Mouse (Mus musculus) small intestine, adult 2 months (tissue): ENCODE results near the gene Hipk4.

Source experiments
- CTCF ChIP-seq: fragments of 200-500 bp; IDR thresholded peaks from 2 replicates; pipeline ENCODE4 v1.5.1; 2012; ENCODE audit warnings: low read depth, mild to moderate bottlenecking, control low read depth, inconsistent platforms, low read length, moderate library complexity, mixed read lengths; ENCODE audit not compliant: insufficient replicate concordance, insufficient read length; ENCODE audit errors: extremely low read depth
- POLR2A ChIP-seq: fragments of 200-500 bp; IDR thresholded peaks from 2 replicates; pipeline ENCODE4 v1.6.1; 2012; ENCODE audit warnings: low read depth, mild to moderate bottlenecking, control low read depth, inconsistent platforms, low read length, moderate library complexity

DNA sequence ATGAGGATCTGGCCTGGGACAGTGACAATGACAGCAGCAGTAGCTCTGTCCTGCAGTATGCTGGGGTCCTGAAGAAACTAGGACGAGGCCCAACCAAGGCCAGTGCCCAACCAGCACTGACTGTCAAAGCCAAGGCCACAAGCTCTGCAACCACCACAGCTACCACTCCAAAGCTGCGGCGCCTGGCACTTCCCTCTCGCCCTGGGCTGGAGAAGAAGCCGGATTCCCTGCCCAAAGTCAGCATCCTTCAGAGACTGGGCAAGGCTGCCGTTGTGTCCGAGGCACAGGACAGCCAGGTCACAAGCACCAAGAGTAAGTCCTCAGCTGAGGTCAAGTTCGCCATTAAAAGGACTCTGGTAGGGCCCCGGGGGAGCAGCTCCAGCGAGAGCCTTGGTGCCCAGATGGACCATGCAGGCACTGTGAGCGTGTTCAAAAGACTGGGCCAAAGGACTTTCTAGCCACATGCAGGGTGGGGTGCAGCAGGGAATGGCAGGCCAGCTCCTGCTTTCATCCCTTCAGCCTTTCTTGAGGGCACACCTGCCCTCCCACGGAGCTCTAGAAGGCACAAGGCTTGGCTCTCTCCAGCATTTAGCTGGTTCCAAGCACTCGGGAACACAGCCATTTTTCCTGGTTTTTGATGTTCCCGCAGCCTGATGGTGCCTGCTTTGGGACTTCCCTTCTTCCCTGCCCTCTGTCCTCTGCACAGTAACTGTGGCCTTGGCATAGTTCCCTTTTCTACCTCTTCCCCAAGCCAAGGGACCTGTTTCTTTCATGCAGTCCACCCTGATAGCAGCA, 57.5 kb downstream of the Hipk4 start:
- TF ChIP-seq POLR2A (no peak), CTCF (no peak)
